Mouse (Mus musculus) MEL-GATA-1-ER (cell line): ENCODE measurements at regions not wholly inside any gene's neighbourhood (a gene's known extent, or its start where the extent isn't known, plus 50 kb on each side); places are given as distances from the start of the nearest gene placed in this dataset.

Experiments
- DNase-seq: peaks from one replicate; pipeline ENCODE4 v3.0.0-alpha.2; 2012; ENCODE audit warnings: low read depth; ENCODE audit errors: extremely low read depth

GRCm38 (mm10) chr11:24758130-24758529 is 680.3 kb downstream of the Bcl11a start:
- DNase-seq = no peak

GRCm38 (mm10) chr11:24783470-24783869 is 705.6 kb downstream of the Bcl11a start:
- no peak for DNase-seq

- no peak for DNase-seq
Measured at GRCm38 (mm10) chr11:24789120-24789519, 711.3 kb downstream of the Bcl11a start.

GRCm38 (mm10) chr11:24795510-24796211 is 717.8 kb downstream of the Bcl11a start:
- no peak for DNase-seq

GRCm38 (mm10) chr11:24804623-24805023 is 726.8 kb downstream of the Bcl11a start:
- DNase-seq = no peak

GRCm38 (mm10) chr11:24829578-24830401 is 751.9 kb downstream of the Bcl11a start:
- no peak for DNase-seq

- DNase-seq = no peak
Measured at GRCm38 (mm10) chr11:24830484-24830883, 752.6 kb downstream of the Bcl11a start.

GRCm38 (mm10) chr11:24843839-24844738 is 766.2 kb downstream of the Bcl11a start:
- DNase-seq = no peak

- no peak for DNase-seq
Measured at GRCm38 (mm10) chr11:24856991-24857390, 779.1 kb downstream of the Bcl11a start.

GRCm38 (mm10) chr11:24864637-24865036 is 786.8 kb downstream of the Bcl11a start:
- no peak for DNase-seq

- no peak for DNase-seq
Measured at GRCm38 (mm10) chr11:24865067-24865796, 787.4 kb downstream of the Bcl11a start.
